Mouse (Mus musculus) lung, embryonic 14.5 days (tissue): ENCODE measurements around the gene Serpinb3c. TPM values are rescaled to one million over a fixed set of nuclear protein-coding genes. Genes with fewer than 3 reads are reported as not detected.
"Not testable (repeated sequence)": the region's sequence is repeated elsewhere in the genome, so short reads cannot be mapped to it uniquely, and the experiment has no call there.

Experiments
- ATAC-seq: fragments of 200-750 bp; cut with Nextera tagmentation; 2 replicates; pipeline ENCODE4 v1.8.0; 2017; ENCODE audit warnings: mild to moderate bottlenecking, moderate TSS enrichment, moderate library complexity; ENCODE audit not compliant: insufficient read depth
- DNase-seq: peaks from one replicate; pipeline ENCODE4 v3.0.0-alpha.2; 2015
- H3K27ac ChIP-seq: fragments of 300-500 bp; sonication (generic); 2 replicates; pipeline ENCODE4 v1.5.1; 2014; ENCODE audit warnings: low read depth, mild to moderate bottlenecking, moderate library complexity
- H3K27me3 ChIP-seq: fragments of 300-500 bp; sonication (generic); 2 replicates; pipeline ENCODE4 v1.6.1; 2014; ENCODE audit warnings: low read length, control low read depth; ENCODE audit not compliant: insufficient read depth
- H3K36me3 ChIP-seq: fragments of 300-500 bp; sonication (generic); 2 replicates; pipeline ENCODE4 v1.6.1; 2014; ENCODE audit warnings: control low read depth; ENCODE audit not compliant: insufficient read depth
- H3K4me1 ChIP-seq: fragments of 300-500 bp; sonication (generic); 2 replicates; pipeline ENCODE4 v1.6.1; 2014; ENCODE audit warnings: antibody characterized with exemption, control low read depth; ENCODE audit not compliant: insufficient read depth
- H3K4me2 ChIP-seq: fragments of 300-500 bp; sonication (generic); 2 replicates; pipeline ENCODE4 v1.6.1; 2014; ENCODE audit warnings: mild to moderate bottlenecking
- H3K4me3 ChIP-seq: fragments of 300-500 bp; sonication (generic); 2 replicates; pipeline ENCODE4 v1.5.1; 2014; ENCODE audit warnings: low read depth, low read length
- H3K9ac ChIP-seq: fragments of 300-500 bp; sonication (generic); 2 replicates; pipeline ENCODE4 v1.6.1; 2014
- H3K9me3 ChIP-seq: fragments of 300-500 bp; sonication (generic); 2 replicates; pipeline ENCODE4 v1.6.1; 2016; ENCODE audit warnings: low read depth, low read length, control low read depth
- CTCF ChIP-seq: IDR thresholded peaks from 2 replicates; pipeline ENCODE4 v1.5.1; 2016; ENCODE audit warnings: antibody characterized with exemption, low read depth
- WGBS: fragments of 180-500 bp; shearing (Covaris S2); extraction: QIAGEN DNeasy Blood & Tissue Kit; methylation state at CpG from one replicate; pipeline ENCODE4 v1.1.7; 2014; 5-methylcytosine and 5-hydroxymethylcytosine counted together
- polyA plus RNA-seq: library from polyadenylated mRNA; unstranded; fragments of >200 nt; fragmentation: Nextera tagmentation; extraction: Ambion mirVana; gene quantifications from 2 replicates; pipeline ENCODE4 v1.2.1, GENCODE M21; 2014

Gene Serpinb3c
- polyA plus RNA-seq = not detected in 2 replicates

GRCm38 (mm10) chr1:107278261-107278660 is at the start of gene Serpinb3c, which contains the start of gene Serpinb3b:
Serpinb3c (minus strand) TSS chr1:107278371.
Serpinb3b (minus strand) TSS chr1:107278361.
- H3K4me2 ChIP-seq, H3K9me3 ChIP-seq, H3K9ac ChIP-seq, H3K4me3 ChIP-seq, H3K36me3 ChIP-seq, DNase-seq, H3K27ac ChIP-seq, ATAC-seq, H3K4me1 ChIP-seq, H3K27me3 ChIP-seq: not testable (repeated sequence)

- peak; percentile 2 for DNase-seq
- H3K9ac ChIP-seq, H3K27me3 ChIP-seq, H3K4me1 ChIP-seq, H3K36me3 ChIP-seq, H3K4me2 ChIP-seq, H3K4me3 ChIP-seq, H3K27ac ChIP-seq, H3K9me3 ChIP-seq, ATAC-seq: not testable (repeated sequence)
- whole genome bisulfite sequencing = 47% methylated on average over 3 of the region's 3 CpGs
- peak; percentile 63 for TF ChIP-seq CTCF
These were observed 35.0 kb downstream of the Serpinb3c start for GRCm38 (mm10) chr1:107243170-107243569.

Other genes with a start within 250 kb of the Serpinb3c start
- not detected in 2 replicates for gene Serpinb3a, start 226.1 kb downstream of the Serpinb3c start, polyA plus RNA-seq
- not detected in 2 replicates for gene Serpinb3d, start 194.9 kb downstream of the Serpinb3c start, polyA plus RNA-seq
- gene Serpinb3b, start within 50 bp of the Serpinb3c start, polyA plus RNA-seq = not detected in 2 replicates
- gene Serpinb11, start 82.8 kb upstream of the Serpinb3c start, polyA plus RNA-seq = not detected in 2 replicates
- gene Serpinb7, start 121.3 kb upstream of the Serpinb3c start, polyA plus RNA-seq = not detected in 2 replicates
- 0.26 and 0.33 TPM in 2 replicates for gene Serpinb2, start 233.1 kb upstream of the Serpinb3c start, polyA plus RNA-seq